Mouse (Mus musculus): ENCODE data around the gene Filip1. TPM values are rescaled to one million over a fixed set of nuclear protein-coding genes. Genes with fewer than 3 reads are reported as not detected.

Filip1 gene
- total RNA-seq, 2 experiments from 2014 or later, result 39.6 to 46.6 TPM

Other genes with a start within 250 kb of the Filip1 start
- gene Tmem30a, start 219.3 kb downstream of the Filip1 start, total RNA-seq (2021), result 10 to 100 TPM; 84.0 to 91.0 TPM
- 100 to 1,000 TPM; 103 to 107 TPM for gene Senp6, start 54.1 kb upstream of the Filip1 start, total RNA-seq (2021)
- gene Myo6, start 152.2 kb upstream of the Filip1 start, total RNA-seq (2021), result 10 to 100 TPM; 25.1 to 32.3 TPM